Mouse (Mus musculus): ENCODE data around the gene Gm9. TPM values are rescaled to one million over a fixed set of nuclear protein-coding genes. Genes with fewer than 3 reads are reported as not detected.
A peak's percentile ranks its signal among the peaks of the same experiment; 100 is the strongest.
"Not testable (repeated sequence)": the region's sequence is repeated elsewhere in the genome, so short reads cannot be mapped to it uniquely, and the experiment has no call there.

Gene Gm9
- not detected in 2 replicates for polyA plus RNA-seq (2012; rRNA removed)

DNA sequence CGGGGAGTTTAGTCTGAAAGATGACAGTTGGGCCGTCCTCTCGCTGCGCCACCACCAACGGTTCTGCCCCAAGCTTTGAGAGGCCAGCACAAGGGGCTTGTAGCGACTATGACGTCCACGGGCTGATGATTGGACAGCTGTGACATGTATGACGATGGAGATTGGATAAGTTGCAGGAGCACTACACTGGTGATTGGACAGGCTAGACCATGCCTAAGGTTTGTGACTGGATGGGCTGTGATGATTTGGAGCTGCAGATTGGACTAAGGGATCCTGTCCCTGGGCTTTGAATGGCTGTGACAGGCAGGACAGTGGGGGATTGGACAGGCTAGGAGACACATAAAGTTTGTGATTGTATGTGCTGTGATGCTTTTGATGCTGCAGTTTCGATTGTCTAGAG lies at the start of gene Gm9:
TSS of gene Gm9 (minus strand) at position 101 of the 400 bp plus-strand sequence.
- no peak within 1 kb of the TSS for H3K4me3 ChIP-seq (ENCODE audit: insufficient read depth, low read length)
- TF ChIP-seq POLR2A (IDR thresholded peaks at IDR 0.05; ENCODE audit: extremely low read depth, insufficient read depth, low read length) (no peak), CTCF (IDR thresholded peaks at IDR 0.05; ENCODE audit: extremely low read depth, insufficient read depth, low read length) (no peak)
- no peak within 1 kb of the TSS for H3K27ac ChIP-seq (ENCODE audit: insufficient read depth, low read length)
- no peaks in the 10 kb centered on the region for H3K4me1 ChIP-seq (ENCODE audit: control insufficient read depth, insufficient read depth, low read length)

DNA sequence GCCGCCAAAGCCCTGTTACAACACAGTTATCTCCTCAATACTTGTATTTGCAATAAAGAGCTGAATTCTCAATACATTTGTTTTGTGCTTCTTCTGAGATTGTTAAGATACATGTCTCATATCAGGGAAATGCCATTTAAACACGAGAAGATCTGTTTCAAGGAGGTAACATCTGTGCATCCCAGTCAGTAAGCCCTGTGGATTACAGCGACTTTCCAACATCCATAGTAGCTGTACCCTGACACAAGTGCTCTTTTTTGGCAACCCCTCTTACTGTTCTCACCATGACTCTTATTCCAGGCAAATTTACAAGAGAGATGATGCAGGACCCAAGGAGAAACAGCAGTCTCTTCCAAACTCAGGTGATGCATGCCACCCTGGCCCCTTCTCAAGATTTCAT lies 38.8 kb upstream of the Gm9 start, which contains the start of gene Rhox3a:
TSS of gene Rhox3a (plus strand) at position 301 of the 400 bp plus-strand sequence.
- not testable (repeated sequence) for H3K4me1 ChIP-seq (ENCODE audit: control insufficient read depth, insufficient read depth, low read length)

DNA sequence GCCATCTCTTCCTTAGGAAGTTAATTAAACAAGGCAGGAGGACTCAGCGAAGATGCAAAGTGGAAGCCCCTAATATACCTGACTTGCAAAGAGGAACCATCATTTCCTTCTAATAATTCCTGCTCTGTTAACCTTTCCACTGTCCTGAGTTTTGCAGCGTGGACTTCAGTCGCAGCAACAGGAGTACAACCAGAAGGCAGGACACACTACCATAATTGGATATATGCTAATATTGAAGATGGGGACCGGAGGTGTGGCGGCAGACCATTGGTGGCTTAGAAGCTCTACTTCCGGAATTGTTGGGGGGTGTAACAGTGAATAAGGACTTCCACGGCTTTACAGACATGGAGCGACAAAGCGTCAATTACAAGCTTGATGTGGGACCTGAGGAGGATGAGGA lies 33.8 kb upstream of the Gm9 start, which contains the start of gene Rhox2a:
TSS of gene Rhox2a (plus strand) at position 301 of the 400 bp plus-strand sequence.
- H3K4me1 ChIP-seq (ENCODE audit: control insufficient read depth, insufficient read depth, low read length); H3K4me3 ChIP-seq (ENCODE audit: insufficient read depth, low read length); H3K27ac ChIP-seq (ENCODE audit: insufficient read depth, low read length): not testable (repeated sequence)

More for the DNA sequence above, 38.8 kb upstream of the Gm9 start, which contains the start of gene Rhox3a:
- not testable (repeated sequence) for H3K4me3 ChIP-seq (ENCODE audit: insufficient read depth, low read length); H3K27ac ChIP-seq (ENCODE audit: insufficient read depth, low read length)

DNA sequence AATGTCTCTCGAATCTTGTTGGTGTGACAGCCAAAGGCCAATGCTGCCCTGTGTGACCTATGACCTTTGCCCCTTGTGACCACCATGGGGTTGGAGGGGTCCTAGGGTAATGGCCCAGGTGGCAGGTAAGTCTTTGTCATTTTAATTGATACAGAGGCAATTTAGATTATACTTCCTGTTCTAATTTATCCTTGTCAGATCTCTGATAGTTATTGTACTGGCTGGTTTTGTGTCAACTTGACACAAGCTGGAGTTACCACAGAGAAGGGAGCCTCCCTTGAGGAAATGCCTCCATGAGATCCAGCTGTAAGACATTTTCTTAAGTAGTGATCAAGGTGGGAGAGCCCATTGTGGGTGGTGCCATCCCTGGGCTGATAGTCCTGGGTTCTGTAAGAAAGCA lies 11.3 kb upstream of the Gm9 start, which contains the start of gene Rhox1:
TSS of gene Rhox1 (minus strand) at position 101 of the 400 bp plus-strand sequence.
- not testable (repeated sequence) for H3K4me1 ChIP-seq (ENCODE audit: control insufficient read depth, insufficient read depth, low read length); H3K4me3 ChIP-seq (ENCODE audit: insufficient read depth, low read length); H3K27ac ChIP-seq (ENCODE audit: insufficient read depth, low read length)

DNA sequence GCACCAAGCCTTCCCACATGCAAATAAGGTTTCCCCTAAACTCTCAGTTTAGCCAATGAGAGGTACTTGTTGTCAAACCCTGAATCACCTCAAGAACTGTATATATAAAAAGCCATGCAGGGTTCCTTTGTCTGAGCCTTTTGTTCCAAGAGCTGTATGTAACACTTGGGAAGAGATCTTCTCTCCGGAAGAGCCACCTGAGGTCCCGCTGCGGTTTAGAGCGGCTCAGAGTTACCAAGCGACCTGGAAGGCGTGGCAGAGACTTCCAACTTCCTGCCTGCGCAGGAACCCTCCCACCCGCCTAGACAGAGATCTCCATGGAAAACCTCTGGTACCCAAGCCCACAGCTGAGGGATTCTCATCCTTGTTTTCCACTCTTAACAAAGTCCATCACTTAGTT lies 12.2 kb downstream of the Gm9 start:
- TF ChIP-seq POLR2A (IDR thresholded peaks at IDR 0.05; ENCODE audit: extremely low read depth, insufficient read depth, low read length) (no peak), CTCF (IDR thresholded peaks at IDR 0.05; ENCODE audit: extremely low read depth, insufficient read depth, low read length) (no peak)
- Histone ChIP-seq H3K27ac (ENCODE audit: insufficient read depth, low read length) (no peak overlapping the region), H3K4me1 (ENCODE audit: control insufficient read depth, insufficient read depth, low read length) (no peaks in the 10 kb centered on the region), H3K4me3 (ENCODE audit: insufficient read depth, low read length) (no peak overlapping the region)

DNA sequence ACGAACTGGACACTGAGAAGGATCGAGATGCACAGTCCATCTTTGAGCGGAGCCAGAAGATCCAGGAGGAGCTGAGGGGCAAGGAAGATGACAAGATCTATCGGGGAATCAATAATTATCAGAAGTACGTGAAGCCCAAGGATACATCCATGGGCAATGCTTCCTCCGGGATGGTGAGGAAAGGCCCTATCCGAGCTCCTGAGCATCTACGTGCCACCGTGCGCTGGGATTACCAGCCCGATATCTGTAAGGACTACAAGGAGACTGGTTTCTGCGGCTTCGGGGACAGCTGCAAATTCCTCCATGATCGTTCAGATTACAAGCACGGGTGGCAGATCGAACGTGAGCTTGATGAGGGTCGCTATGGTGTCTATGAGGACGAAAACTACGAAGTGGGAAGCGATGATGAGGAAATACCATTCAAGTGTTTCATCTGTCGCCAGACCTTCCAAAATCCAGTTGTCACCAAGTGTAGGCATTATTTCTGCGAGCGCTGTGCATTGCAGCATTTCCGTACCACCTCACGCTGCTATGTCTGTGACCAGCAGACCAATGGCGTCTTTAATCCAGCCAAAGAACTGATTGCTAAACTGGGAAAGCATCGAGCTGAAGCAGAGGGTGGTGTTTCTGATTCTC lies 19.0 kb downstream of the Gm9 start:
- Histone ChIP-seq H3K27ac (ENCODE audit: insufficient read depth, low read length) (peak overlapping the region; percentile 54), H3K4me3 (ENCODE audit: insufficient read depth, low read length) (peak overlapping the region; percentile 76), H3K4me1 (ENCODE audit: control insufficient read depth, insufficient read depth, low read length) (no peaks in the 10 kb centered on the region; the same call in 1 of the 2 replicates)
- TF ChIP-seq POLR2A (IDR thresholded peaks at IDR 0.05; ENCODE audit: extremely low read depth, insufficient read depth, low read length) (no peak), CTCF (IDR thresholded peaks at IDR 0.05; ENCODE audit: extremely low read depth, insufficient read depth, low read length) (no peak)

DNA sequence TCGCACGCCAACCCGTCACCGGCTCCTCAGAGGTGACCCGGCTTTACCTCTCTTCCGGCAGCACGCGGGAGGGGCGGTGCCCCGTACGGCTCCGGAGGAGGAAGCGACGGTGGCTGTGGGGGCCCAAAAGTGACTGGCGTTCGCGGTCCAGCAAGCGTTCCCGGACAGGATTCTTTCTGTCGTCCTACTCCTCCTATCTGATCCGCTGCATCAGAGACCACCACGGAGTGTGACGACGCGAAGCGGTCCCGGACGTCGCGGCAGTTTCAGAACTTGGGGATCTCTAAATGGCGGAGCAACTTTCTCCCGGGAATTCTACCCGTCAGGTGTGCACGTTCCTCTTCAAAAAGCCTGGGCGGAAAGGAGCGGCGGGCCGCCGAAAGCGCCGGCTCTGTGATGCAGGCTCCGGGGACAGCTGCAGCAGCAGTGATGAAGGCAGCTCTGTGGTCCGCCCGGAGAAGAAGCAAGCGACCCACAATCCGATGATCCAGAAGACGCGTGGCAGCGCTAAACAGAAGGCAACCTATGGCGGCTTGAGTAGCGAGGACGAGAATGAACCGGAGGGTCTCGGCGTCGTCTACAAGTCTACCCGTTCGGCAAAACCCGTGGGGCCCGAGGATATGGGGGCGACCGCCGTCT lies 19.6 kb downstream of the Gm9 start, which contains the start of the genes Ndufa1 and Rnf113a1:
TSS of gene Ndufa1 (minus strand) at position 59 of the 639 bp plus-strand sequence.
TSS of gene Rnf113a1 (plus strand) at position 141 of the 639 bp plus-strand sequence.
- H3K4me1 ChIP-seq (ENCODE audit: control insufficient read depth, insufficient read depth, low read length): no peaks in the 10 kb centered on the region; the same call in 1 of the 2 replicates
- peak within 1 kb of the TSS; percentile 54 for H3K27ac ChIP-seq (ENCODE audit: insufficient read depth, low read length)
- no peak for TF ChIP-seq CTCF (IDR thresholded peaks at IDR 0.05; ENCODE audit: extremely low read depth, insufficient read depth, low read length)
- TF ChIP-seq POLR2A (IDR thresholded peaks at IDR 0.05; ENCODE audit: extremely low read depth, insufficient read depth, low read length): no peak
- H3K4me3 ChIP-seq (ENCODE audit: insufficient read depth, low read length): peak within 1 kb of the TSS; percentile 76

DNA sequence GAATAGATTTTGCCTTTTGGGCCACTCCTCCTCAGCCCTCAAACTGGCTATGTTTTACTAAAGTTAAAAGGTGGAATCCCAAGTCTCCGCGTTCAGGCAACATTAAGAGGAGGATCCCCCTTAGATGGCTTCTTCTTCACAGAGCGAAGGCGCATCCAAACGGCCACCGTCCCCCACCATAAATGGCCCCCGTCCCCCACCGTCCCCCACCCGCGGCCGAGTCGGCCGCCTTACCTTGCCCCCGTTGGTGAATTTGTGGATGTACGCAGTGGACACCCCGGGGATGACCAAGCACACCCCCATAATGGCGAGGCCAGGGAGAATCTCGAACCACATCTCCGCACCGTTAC lies 20.1 kb downstream of the Gm9 start:
- peak overlapping the region; percentile 76 for H3K4me3 ChIP-seq (ENCODE audit: insufficient read depth, low read length)
- no peaks in the 10 kb centered on the region; the same call in 1 of the 2 replicates for H3K4me1 ChIP-seq (ENCODE audit: control insufficient read depth, insufficient read depth, low read length)
- no peak overlapping the region for H3K27ac ChIP-seq (ENCODE audit: insufficient read depth, low read length)
- TF ChIP-seq CTCF (IDR thresholded peaks at IDR 0.05; ENCODE audit: extremely low read depth, insufficient read depth, low read length): no peak
- TF ChIP-seq POLR2A (IDR thresholded peaks at IDR 0.05; ENCODE audit: extremely low read depth, insufficient read depth, low read length): no peak

DNA sequence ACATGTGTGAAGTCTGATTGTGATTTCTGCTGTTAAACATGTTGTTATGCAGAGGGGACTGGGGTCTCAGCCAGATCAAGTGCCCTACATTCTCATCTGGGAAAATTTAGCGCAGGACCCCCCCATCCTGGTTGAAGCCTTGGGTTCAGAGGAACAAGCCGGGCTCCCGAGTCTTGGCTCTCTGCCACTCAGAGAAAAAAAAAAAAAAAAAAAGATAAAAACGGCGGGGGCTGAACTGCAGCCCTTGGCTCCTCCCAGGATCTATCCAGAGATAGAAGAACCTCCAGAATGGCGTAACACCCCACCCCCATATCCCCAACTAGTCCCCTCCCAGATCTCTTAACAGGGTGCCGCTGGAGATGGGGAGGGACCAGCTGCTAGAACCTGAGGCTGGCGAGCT lies 26.4 kb downstream of the Gm9 start:
- not testable (repeated sequence) for H3K4me1 ChIP-seq (ENCODE audit: control insufficient read depth, insufficient read depth, low read length); H3K4me3 ChIP-seq (ENCODE audit: insufficient read depth, low read length); H3K27ac ChIP-seq (ENCODE audit: insufficient read depth, low read length)

DNA sequence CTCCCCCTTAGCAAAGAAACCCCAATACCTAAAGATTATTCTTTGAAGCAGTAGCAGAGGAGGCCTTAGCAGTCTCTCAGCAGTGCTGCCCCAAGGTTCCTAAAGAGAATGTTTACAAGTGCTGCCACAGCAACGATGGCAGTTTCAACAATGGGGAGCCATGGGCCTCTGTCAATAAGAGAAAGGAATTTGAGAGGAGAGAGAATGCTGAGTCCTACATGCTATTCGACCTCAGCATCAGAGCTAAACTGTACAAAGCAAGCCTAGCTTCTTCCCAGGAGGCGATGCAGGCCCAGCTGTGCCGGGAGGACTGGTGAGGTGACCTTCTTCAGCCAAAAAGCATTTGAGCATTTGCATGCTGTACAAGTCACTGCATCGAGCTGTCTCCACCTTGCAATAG lies 42.1 kb downstream of the Gm9 start, which contains the start of gene Akap14:
TSS of gene Akap14 (minus strand) at position 101 of the 400 bp plus-strand sequence.
- no peak within 1 kb of the TSS for H3K4me3 ChIP-seq (ENCODE audit: insufficient read depth, low read length)
- no peak within 1 kb of the TSS for H3K27ac ChIP-seq (ENCODE audit: insufficient read depth, low read length)
- TF ChIP-seq POLR2A (IDR thresholded peaks at IDR 0.05; ENCODE audit: extremely low read depth, insufficient read depth, low read length) (no peak), CTCF (IDR thresholded peaks at IDR 0.05; ENCODE audit: extremely low read depth, insufficient read depth, low read length) (no peak)
- H3K4me1 ChIP-seq (ENCODE audit: control insufficient read depth, insufficient read depth, low read length): no peaks in the 10 kb centered on the region
